Mouse (Mus musculus): ENCODE data around the gene Snx30. TPM values are rescaled to one million over a fixed set of nuclear protein-coding genes. Genes with fewer than 3 reads are reported as not detected.

Snx30 gene
- polyA plus RNA-seq, 1 experiment, result 2.5 TPM

DNA sequence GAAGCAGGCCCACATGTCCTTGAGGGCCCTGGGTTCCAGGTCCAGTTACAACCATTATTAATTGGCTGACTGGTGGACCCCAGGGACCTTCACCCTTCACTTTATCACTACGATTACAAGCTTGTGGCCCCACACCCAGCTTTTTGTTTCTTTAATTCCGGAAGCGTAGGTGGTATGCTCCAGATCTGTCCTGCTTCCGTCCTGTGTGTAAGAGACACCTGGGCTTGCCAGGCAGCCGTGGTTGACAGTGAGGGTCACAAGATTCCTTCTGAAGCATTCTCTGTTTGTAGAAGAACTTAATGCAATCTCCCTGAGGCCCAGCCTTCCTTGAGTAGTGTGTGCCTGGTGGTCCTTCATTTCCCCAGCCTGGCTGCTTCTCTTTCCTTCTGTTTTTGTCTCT lies 19.2 kb downstream of the Snx30 start:
- H3K4me3 ChIP-seq (ENCODE audit: insufficient read depth, low read depth, low read length), result no peak overlapping the region
- H3K4me1 ChIP-seq (ENCODE audit: control insufficient read depth, insufficient read depth, insufficient read length, low read length), result 0 out of 2 replicates have a peak, but pooled peaks cover 2% of the 10 kb centered on the region
- no peak overlapping the region for H3K27ac ChIP-seq (replicated peaks; ENCODE audit: low read depth, low read length)

DNA sequence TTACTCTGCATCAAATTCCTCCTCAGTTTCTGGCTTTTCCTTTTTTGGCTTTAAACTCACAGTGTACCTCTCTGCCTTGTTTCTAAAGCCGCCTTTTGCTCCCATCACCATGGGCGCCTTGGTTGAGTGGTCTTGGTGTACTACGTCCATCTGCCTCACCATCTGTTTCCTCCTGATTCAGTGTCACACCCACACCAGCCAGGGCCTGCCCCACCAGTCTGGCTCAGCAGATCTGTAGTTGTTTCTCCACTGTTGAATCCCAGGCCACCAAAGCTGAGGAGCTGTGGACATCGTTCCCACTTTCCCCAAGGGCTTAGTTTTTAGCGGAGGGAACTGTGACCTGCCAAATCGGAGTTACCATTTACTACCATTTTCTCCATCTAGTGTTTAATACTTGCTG lies 20.0 kb downstream of the Snx30 start:
- no peak overlapping the region for H3K4me3 ChIP-seq (ENCODE audit: insufficient read depth, low read depth, low read length)
- H3K4me1 ChIP-seq (ENCODE audit: control insufficient read depth, insufficient read depth, insufficient read length, low read length), result 0 out of 2 replicates have a peak, but pooled peaks cover 2% of the 10 kb centered on the region
- H3K27ac ChIP-seq (replicated peaks; ENCODE audit: low read depth, low read length), result no peak overlapping the region

DNA sequence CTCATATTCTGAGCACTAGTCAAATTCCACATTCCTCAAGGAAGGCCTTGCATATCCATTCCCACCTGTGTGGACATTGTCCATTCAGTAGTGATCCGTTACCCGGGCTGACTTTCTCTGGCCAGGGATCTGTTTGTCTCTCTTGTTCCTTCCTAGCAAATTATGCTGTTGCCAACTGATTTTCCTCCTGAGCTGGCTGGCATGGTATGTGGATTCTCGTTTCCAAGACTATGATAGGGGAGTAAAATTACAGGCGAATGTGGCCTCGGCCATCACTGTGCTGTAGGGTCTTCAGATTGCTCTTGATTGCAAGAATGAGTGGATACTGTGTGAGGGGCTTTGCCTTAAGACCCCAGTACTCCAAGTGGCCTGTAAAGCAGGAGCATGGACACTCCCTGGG lies 20.7 kb downstream of the Snx30 start:
- no peak overlapping the region for H3K27ac ChIP-seq (replicated peaks; ENCODE audit: low read depth, low read length)
- no peak overlapping the region for H3K4me3 ChIP-seq (ENCODE audit: insufficient read depth, low read depth, low read length)
- H3K4me1 ChIP-seq (ENCODE audit: control insufficient read depth, insufficient read depth, insufficient read length, low read length), result 0 out of 2 replicates have a peak, but pooled peaks cover 2% of the 10 kb centered on the region

GRCm38 (mm10) chr4:59829072-59829471 lies 23.4 kb downstream of the Snx30 start:
- no peak overlapping the region for H3K27ac ChIP-seq (replicated peaks; ENCODE audit: low read depth, low read length)
- H3K4me1 ChIP-seq (ENCODE audit: control insufficient read depth, insufficient read depth, insufficient read length, low read length), result 0 out of 2 replicates have a peak, but pooled peaks cover 2% of the 10 kb centered on the region
- no peak overlapping the region for H3K4me3 ChIP-seq (ENCODE audit: insufficient read depth, low read depth, low read length)

DNA sequence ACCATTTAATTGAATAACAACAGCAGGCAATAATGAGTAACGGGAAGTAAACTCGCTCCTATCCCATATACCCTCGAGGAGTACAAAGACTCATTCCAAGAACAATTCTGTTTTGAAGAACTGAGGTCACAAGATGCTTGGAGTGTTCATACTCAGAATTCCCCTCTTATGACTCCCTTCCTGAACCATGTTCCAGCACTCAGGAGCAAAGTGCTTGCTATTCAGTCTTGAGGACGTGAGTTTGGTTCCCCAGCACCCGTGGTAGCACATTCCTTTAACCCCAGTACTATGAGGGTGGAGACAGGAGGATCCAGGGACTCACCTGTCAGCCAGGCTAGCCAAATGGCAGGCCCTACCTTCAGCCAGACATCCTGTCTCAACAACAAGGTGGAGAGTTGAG lies 25.4 kb downstream of the Snx30 start:
- Histone ChIP-seq H3K4me3 (ENCODE audit: insufficient read depth, low read depth, low read length) (no peak overlapping the region), H3K27ac (replicated peaks; ENCODE audit: low read depth, low read length) (no peak overlapping the region), H3K4me1 (ENCODE audit: control insufficient read depth, insufficient read depth, insufficient read length, low read length) (no peaks in the 10 kb centered on the region)

DNA sequence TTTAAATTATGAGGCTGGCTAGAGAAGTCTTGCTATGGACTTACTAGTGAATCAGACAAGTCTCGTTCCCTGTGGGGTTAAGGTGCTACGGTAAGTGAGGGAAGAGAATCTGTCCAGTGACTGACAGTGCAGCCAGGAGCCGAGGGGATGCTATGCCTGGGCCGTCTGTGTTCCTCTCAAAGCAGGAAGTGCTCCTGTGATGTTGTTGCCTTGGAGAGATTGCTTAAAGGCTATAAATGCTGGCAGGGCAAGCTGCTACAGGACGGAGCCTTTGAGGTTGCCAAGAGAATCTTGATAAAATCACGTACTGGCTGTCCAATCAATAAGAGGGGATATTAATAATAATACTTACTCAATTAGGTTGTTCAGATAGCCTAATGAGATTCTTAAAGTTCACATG lies 27.2 kb downstream of the Snx30 start:
- no peak overlapping the region for H3K27ac ChIP-seq (replicated peaks; ENCODE audit: low read depth, low read length)
- no peak overlapping the region for H3K4me3 ChIP-seq (ENCODE audit: insufficient read depth, low read depth, low read length)
- peaks cover 3% of the 10 kb centered on the region; the same call in 1 of the 2 replicates for H3K4me1 ChIP-seq (ENCODE audit: control insufficient read depth, insufficient read depth, insufficient read length, low read length)

- peak overlapping the region; percentile 55 for H3K27ac ChIP-seq (replicated peaks; ENCODE audit: low read depth, low read length)
- H3K4me3 ChIP-seq (ENCODE audit: insufficient read depth, low read depth, low read length), result no peak overlapping the region
Measured at GRCm38 (mm10) chr4:59837659-59838058, 32.0 kb downstream of the Snx30 start.

DNA sequence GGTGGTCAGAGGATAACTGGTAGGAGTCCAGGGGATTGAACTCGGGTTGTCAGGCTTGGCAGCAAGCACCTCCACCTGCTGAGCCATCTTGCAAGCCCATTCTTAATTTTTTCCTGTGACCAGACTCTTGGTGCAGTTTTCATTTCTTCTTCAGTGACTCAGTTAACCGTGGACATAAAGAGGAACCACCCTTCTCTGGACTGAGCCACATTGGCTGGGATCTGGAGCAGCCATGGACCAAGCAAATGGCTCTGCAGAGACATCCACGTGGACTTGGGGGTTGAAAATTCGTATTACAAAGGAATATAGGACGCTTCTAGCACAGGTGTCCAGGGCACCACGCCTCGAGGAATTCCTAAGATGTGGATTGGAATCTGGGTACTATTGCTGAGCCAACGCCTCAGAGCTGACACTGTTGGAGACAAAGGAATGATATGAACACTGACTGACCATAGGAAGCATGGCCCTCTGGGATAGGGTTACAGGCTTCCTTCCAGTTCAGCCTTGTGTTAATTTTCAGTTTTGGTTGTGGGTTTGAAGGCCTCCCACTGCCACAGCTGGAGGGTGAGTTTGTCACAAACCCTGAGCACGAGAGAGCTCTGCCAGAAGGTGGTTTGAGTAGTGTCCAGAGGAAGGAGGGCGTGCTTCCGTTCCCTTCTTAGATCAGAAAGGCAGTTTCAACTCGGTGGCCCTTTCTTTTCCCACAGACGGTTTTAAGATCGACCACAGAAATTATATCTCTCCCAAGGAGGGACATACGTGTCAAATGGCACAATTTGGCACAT lies 39.0 kb downstream of the Snx30 start:
- peaks cover 8% of the 10 kb centered on the region for H3K4me1 ChIP-seq (ENCODE audit: control insufficient read depth, insufficient read depth, insufficient read length, low read length)
- no peak overlapping the region for H3K4me3 ChIP-seq (ENCODE audit: insufficient read depth, low read depth, low read length)
- H3K27ac ChIP-seq (replicated peaks; ENCODE audit: low read depth, low read length), result no peak overlapping the region

More at GRCm38 (mm10) chr4:59837659-59838058, 32.0 kb downstream of the Snx30 start:
- H3K4me1 ChIP-seq (ENCODE audit: control insufficient read depth, insufficient read depth, insufficient read length, low read length), result peaks cover 3% of the 10 kb centered on the region

- Histone ChIP-seq H3K4me3 (ENCODE audit: insufficient read depth, low read depth, low read length) (no peak overlapping the region), H3K4me1 (ENCODE audit: control insufficient read depth, insufficient read depth, insufficient read length, low read length) (peaks cover 8% of the 10 kb centered on the region), H3K27ac (replicated peaks; ENCODE audit: low read depth, low read length) (no peak overlapping the region)
Measured at GRCm38 (mm10) chr4:59845245-59845637, 39.6 kb downstream of the Snx30 start.

DNA sequence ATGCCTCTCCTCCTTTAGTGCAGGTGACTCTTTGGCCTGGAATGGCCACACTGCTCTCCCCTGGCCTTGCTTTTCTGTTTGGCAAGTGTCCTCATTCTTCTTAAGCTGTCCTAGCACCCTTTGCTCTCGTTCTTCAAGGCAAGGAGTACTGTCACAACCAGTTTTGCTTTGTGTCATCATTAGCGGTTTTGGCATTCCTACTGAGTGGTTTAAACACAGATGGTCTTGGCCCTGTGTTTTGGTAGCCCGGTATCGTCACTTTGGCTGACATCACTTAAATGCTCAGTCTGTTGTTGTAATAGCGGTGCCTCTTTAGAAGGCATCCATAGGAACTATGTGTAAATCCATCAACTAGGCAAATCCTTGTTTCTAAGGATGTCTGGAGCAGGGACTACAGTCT lies 41.8 kb downstream of the Snx30 start:
- H3K4me1 ChIP-seq (ENCODE audit: control insufficient read depth, insufficient read depth, insufficient read length, low read length), result peaks cover 8% of the 10 kb centered on the region
- H3K4me3 ChIP-seq (ENCODE audit: insufficient read depth, low read depth, low read length), result no peak overlapping the region
- H3K27ac ChIP-seq (replicated peaks; ENCODE audit: low read depth, low read length), result no peak overlapping the region

DNA sequence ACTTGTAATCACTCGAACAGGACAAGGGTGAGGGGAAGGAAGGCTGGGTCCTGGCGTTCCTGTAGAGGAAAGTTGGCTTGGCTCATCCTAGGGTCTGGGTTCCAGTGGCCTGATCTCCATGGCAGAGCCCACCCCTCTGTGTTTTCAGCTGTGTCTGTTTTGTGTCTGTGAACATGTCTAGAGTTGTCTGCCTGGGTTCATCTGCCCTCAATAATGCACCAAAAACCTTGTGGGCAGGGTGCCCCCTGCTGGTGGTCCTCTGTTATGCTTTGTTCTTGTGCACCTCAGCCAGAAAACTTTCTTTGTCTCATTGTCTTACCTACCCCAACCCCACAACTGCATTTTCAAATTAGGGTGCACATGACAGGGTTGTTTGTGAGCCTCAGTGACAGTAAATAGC lies 44.5 kb downstream of the Snx30 start:
- H3K27ac ChIP-seq (replicated peaks; ENCODE audit: low read depth, low read length), result no peak overlapping the region
- no peak overlapping the region for H3K4me3 ChIP-seq (ENCODE audit: insufficient read depth, low read depth, low read length)
- H3K4me1 ChIP-seq (ENCODE audit: control insufficient read depth, insufficient read depth, insufficient read length, low read length), result peaks cover 6% of the 10 kb centered on the region

GRCm38 (mm10) chr4:59850886-59851623 lies 45.4 kb downstream of the Snx30 start:
- Histone ChIP-seq H3K4me1 (ENCODE audit: control insufficient read depth, insufficient read depth, insufficient read length, low read length) (peaks cover 6% of the 10 kb centered on the region), H3K27ac (replicated peaks; ENCODE audit: low read depth, low read length) (no peak overlapping the region), H3K4me3 (ENCODE audit: insufficient read depth, low read depth, low read length) (no peak overlapping the region)

GRCm38 (mm10) chr4:59853155-59853554 lies 47.5 kb downstream of the Snx30 start:
- H3K27ac ChIP-seq (replicated peaks; ENCODE audit: low read depth, low read length), result no peak overlapping the region
- no peak overlapping the region for H3K4me3 ChIP-seq (ENCODE audit: insufficient read depth, low read depth, low read length)
- no peaks in the 10 kb centered on the region for H3K4me1 ChIP-seq (ENCODE audit: control insufficient read depth, insufficient read depth, insufficient read length, low read length)

- no peak overlapping the region for H3K4me3 ChIP-seq (ENCODE audit: insufficient read depth, low read depth, low read length)
- peak overlapping the region; percentile 46; the same call in 1 of the 2 replicates for H3K27ac ChIP-seq (replicated peaks; ENCODE audit: low read depth, low read length)
- peaks cover 10% of the 10 kb centered on the region for H3K4me1 ChIP-seq (ENCODE audit: control insufficient read depth, insufficient read depth, insufficient read length, low read length)
Measured at GRCm38 (mm10) chr4:59859693-59860425, 54.2 kb downstream of the Snx30 start.

DNA sequence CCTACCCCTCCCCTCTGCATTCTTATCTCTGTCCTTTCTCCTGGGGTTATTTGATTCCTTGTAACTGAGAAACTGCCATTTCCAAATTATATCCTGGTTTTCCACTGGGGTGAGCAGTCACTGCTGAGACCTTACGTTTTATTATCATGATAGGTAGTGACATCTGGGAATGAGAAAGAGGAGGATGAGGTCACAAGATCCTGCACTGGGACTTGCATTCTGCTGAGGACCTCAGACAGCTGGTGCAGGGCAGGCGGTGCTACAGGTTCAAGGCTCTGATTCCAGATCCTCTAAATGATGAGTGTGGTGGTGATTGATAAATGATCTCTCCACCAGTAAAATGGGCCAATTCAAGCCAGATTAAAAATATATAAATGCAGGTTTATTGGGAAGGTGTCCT lies 54.8 kb downstream of the Snx30 start:
- H3K4me3 ChIP-seq (ENCODE audit: insufficient read depth, low read depth, low read length), result no peak overlapping the region
- H3K27ac ChIP-seq (replicated peaks; ENCODE audit: low read depth, low read length), result no peak overlapping the region
- H3K4me1 ChIP-seq (ENCODE audit: control insufficient read depth, insufficient read depth, insufficient read length, low read length), result peaks cover 10% of the 10 kb centered on the region

Data from brown adipose tissue, adult 24 weeks (tissue).